Mouse (Mus musculus) G1E-ER4 (cell line): Measurements from ENCODE around the gene Olfr385. TPM values are rescaled to one million over a fixed set of nuclear protein-coding genes. Genes with fewer than 3 reads are reported as not detected.

Experiments
- GATA1 ChIP-seq: IDR thresholded peaks from one replicate; pipeline ENCODE4 v1.8.0; 2012; ENCODE audit warnings: low read length, inconsistent platforms
- polyA plus RNA-seq: library from polyadenylated mRNA; stranded (reverse); fragments of >175 nt; gene quantifications from 2 replicates; pipeline ENCODE4 v1.2.3, GENCODE M21; 2012

Gene Olfr385
- polyA plus RNA-seq: not detected in 2 replicates

- TF ChIP-seq GATA1: no peak
Measured at GRCm38 (mm10) chr11:73592908-73593307, at the start of gene Olfr385. Gene Olfr385 (minus strand): TSS chr11:73593008.

- no peak for TF ChIP-seq GATA1
Measured at GRCm38 (mm10) chr11:73598294-73598693, 5.5 kb upstream of the Olfr385 start, which contains the start of gene Olfr384. Gene Olfr384 (plus strand): TSS chr11:73598594.

GRCm38 (mm10) chr11:73579871-73580270 is 12.9 kb downstream of the Olfr385 start:
- no peak for TF ChIP-seq GATA1

Other genes starting within 250 kb of the Olfr385 start
- gene Olfr20, start 242.2 kb downstream of the Olfr385 start, polyA plus RNA-seq: not detected in 2 replicates
- gene Olfr376, start 221.8 kb downstream of the Olfr385 start, polyA plus RNA-seq: not detected in 2 replicates
- gene Olfr1, start 193.4 kb downstream of the Olfr385 start, polyA plus RNA-seq: not detected in 2 replicates
- gene Olfr378, start 164.5 kb downstream of the Olfr385 start, polyA plus RNA-seq: not detected in 2 replicates
- not detected in 2 replicates for gene Olfr380, start 135.5 kb downstream of the Olfr385 start, polyA plus RNA-seq
- not detected in 2 replicates for gene Olfr381, start 101.4 kb downstream of the Olfr385 start, polyA plus RNA-seq
- gene Olfr382, start 75.8 kb downstream of the Olfr385 start, polyA plus RNA-seq: not detected in 2 replicates
- not detected in 2 replicates for gene Olfr384, start 5.6 kb upstream of the Olfr385 start, polyA plus RNA-seq
- gene Zfp735, start 95.8 kb upstream of the Olfr385 start, polyA plus RNA-seq: not detected in 2 replicates
- not detected in 2 replicates for gene Olfr389, start 187.7 kb upstream of the Olfr385 start, polyA plus RNA-seq
- gene Olfr390, start 190.0 kb upstream of the Olfr385 start, polyA plus RNA-seq: not detected in 2 replicates
- gene Olfr391-ps, start 210.0 kb upstream of the Olfr385 start, polyA plus RNA-seq: not detected in 2 replicates
- gene Olfr392, start 224.0 kb upstream of the Olfr385 start, polyA plus RNA-seq: not detected in 2 replicates